In genomic region chr2:130283854-130284654, GRCm38 (mm10) we compare ENCODE assay signal across 8 mouse cellular contexts. TPM values are rescaled to one million over a fixed set of nuclear protein-coding genes. Genes with fewer than 3 reads are reported as not detected.
A peak's percentile ranks its signal among the peaks of the same experiment; 100 is the strongest.
DNase-seq lines count a peak whose midpoint lies in the region; ATAC-seq and TF ChIP-seq lines count a peak whose summit lies in the region.

Gene Idh3b, minus strand, starts transcription at chr2:130284547.

- no peak for DNase-seq in Patski (ENCODE audit: low read depth, low spot score)
- DNase-seq in cerebellum, postnatal 14 days, result peak; percentile 93 to 94
- DNase-seq in frontal cortex, postnatal 25 days (ENCODE audit: low spot score in 2 of 2), result peak; percentile 74 to 88
- peak; percentile 84 to 93 for DNase-seq in layer of hippocampus, postnatal 14 days (ENCODE audit: low spot score in 2 of 2)
- DNase-seq in lung, postnatal 10 days, result peak; percentile 92
- peak; percentile 81 for DNase-seq in ovary, postnatal 14 days (ENCODE audit: low spot score)
- peak; percentile 55 to 67 for DNase-seq in thymus, postnatal 10 days (ENCODE audit: low spot score in 2 of 2)

- CTCF ChIA-PET in Patski (lab: Charles Lee), result no interaction called here

- H3K4me2 ChIP-seq in hindbrain, embryonic 13.5 days, result peak within 1 kb of the TSS; percentile 99

- H3K27ac ChIP-seq in hindbrain, embryonic 13.5 days, result peak within 1 kb of the TSS; percentile 67

- no peaks in the 10 kb centered on the region for H3K27me3 ChIP-seq in Patski
- no peaks in the 10 kb centered on the region for H3K27me3 ChIP-seq in hindbrain, embryonic 13.5 days

- peak; percentile 80 for ATAC-seq in Patski
- peak; percentile 91 for ATAC-seq in hindbrain, embryonic 13.5 days (ENCODE audit: low FRiP score)

- 2% methylated on average over 51 of the region's 51 CpGs for WGBS in hindbrain, embryonic 13.5 days

- peak within 1 kb of the TSS; percentile 88 for H3K9ac ChIP-seq in hindbrain, embryonic 13.5 days

- in situ Hi-C loops in Patski (cut with MboI; ENCODE audit: low pct_unique_long_range_greater_than_20kb), result no loop called here

- POLR2A ChIA-PET in Patski (lab: Charles Lee), result interaction anchor here (0.6 to 1.8 kb wide), 4 partner anchors 9 to 483 kb away, joined by 3 to 7 read pairs (median 3); partner anchors contain the start of gene Nop56

- H3K9me3 ChIP-seq in hindbrain, embryonic 13.5 days, result no peaks in the 10 kb centered on the region

- no peak for TF ChIP-seq CTCF in Patski (IDR thresholded peaks at IDR 0.05)

- H3K4me1 ChIP-seq in hindbrain, embryonic 13.5 days (replicated peaks), result peaks cover 23% of the 10 kb centered on the region

- peaks cover 28% of the 10 kb centered on the region for H3K36me3 ChIP-seq in hindbrain, embryonic 13.5 days

- peak within 1 kb of the TSS; percentile 83 for H3K4me3 ChIP-seq in hindbrain, embryonic 13.5 days

RNA-seq across cellular contexts. Expression of gene Idh3b, which starts in this region (rescaled TPM):
- polyA plus RNA-seq in Patski (2021), result 267 TPM
- polyA plus RNA-seq in hindbrain, embryonic 13.5 days (2015; fragmentation: Nextera tagmentation; extraction: Ambion mirVana), result 156 and 157 TPM in 2 replicates
- 100 to 1,000 TPM; 297 to 301 TPM for total RNA-seq in layer of hippocampus, postnatal 14 days (2021)
